Mouse (Mus musculus): ENCODE measurements around the gene Palb2. TPM values are rescaled to one million over a fixed set of nuclear protein-coding genes. Genes with fewer than 3 reads are reported as not detected.
"Not testable (repeated sequence)": the region's sequence is repeated elsewhere in the genome, so short reads cannot be mapped to it uniquely, and the experiment has no call there.

Palb2 gene
- polyA plus RNA-seq, 1 experiment from 2014 or later, result 7.5 TPM

- peaks cover 71% of the 10 kb centered on the region for H3K36me3 ChIP-seq
- H3K4me3 ChIP-seq, result no peak overlapping the region
- peaks cover 7% of the 10 kb centered on the region for H3K4me1 ChIP-seq (replicated peaks)
- no peaks in the 10 kb centered on the region for H3K9me3 ChIP-seq (replicated peaks)
- no peak overlapping the region for H3K9ac ChIP-seq
- WGBS, result 87% methylated on average over 5 of the region's 5 CpGs
- no peak overlapping the region for H3K27ac ChIP-seq
- no peak overlapping the region for H3K4me2 ChIP-seq
- ATAC-seq (replicated peaks; ENCODE audit: insufficient number of reproducible peaks, insufficient read depth, low FRiP score, low read depth), result no peak
- H3K27me3 ChIP-seq, result no peaks in the 10 kb centered on the region
Measured at GRCm38 (mm10) chr7:122138190-122138589, 5.4 kb upstream of the Palb2 start.

- H3K4me3 ChIP-seq, result no peak overlapping the region
- no peak for ATAC-seq (replicated peaks; ENCODE audit: insufficient number of reproducible peaks, insufficient read depth, low FRiP score, low read depth)
- H3K4me1 ChIP-seq (replicated peaks), result peaks cover 10% of the 10 kb centered on the region
- peaks cover 66% of the 10 kb centered on the region for H3K36me3 ChIP-seq
- H3K9me3 ChIP-seq (replicated peaks), result no peaks in the 10 kb centered on the region
- no peak overlapping the region for H3K9ac ChIP-seq
- no peaks in the 10 kb centered on the region for H3K27me3 ChIP-seq
- no peak overlapping the region for H3K27ac ChIP-seq
- no peak overlapping the region for H3K4me2 ChIP-seq
Measured at GRCm38 (mm10) chr7:122137071-122137470, 4.3 kb upstream of the Palb2 start.

GRCm38 (mm10) chr7:122135070-122135469 lies 2.3 kb upstream of the Palb2 start:
- Histone ChIP-seq H3K27ac (no peak overlapping the region), H3K4me1 (replicated peaks) (peaks cover 11% of the 10 kb centered on the region), H3K36me3 (peaks cover 56% of the 10 kb centered on the region), H3K4me2 (no peak overlapping the region), H3K9ac (no peak overlapping the region), H3K4me3 (no peak overlapping the region), H3K27me3 (no peaks in the 10 kb centered on the region), H3K9me3 (replicated peaks) (no peaks in the 10 kb centered on the region)
- ATAC-seq (replicated peaks; ENCODE audit: insufficient number of reproducible peaks, insufficient read depth, low FRiP score, low read depth), result no peak
- 68% methylated on average over 10 of the region's 10 CpGs for WGBS

DNA sequence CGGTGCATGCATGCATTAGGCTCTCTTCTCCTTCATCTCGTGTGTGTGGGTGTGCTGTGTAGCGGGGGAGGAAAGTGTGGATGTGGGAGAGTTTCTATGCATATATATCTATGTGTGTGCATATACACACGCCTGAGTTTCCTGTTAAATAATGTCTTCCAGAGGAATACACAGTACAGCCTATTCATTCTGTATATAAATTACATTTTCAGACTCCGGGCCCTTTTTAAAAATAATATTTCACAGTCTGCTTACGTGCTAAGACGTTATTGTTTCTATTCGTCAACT lies 497 bp upstream of the Palb2 start:
- H3K36me3 ChIP-seq, result peaks cover 40% of the 10 kb centered on the region
- no peak for ATAC-seq (replicated peaks; ENCODE audit: insufficient number of reproducible peaks, insufficient read depth, low FRiP score, low read depth)
- H3K4me1 ChIP-seq (replicated peaks), result peaks cover 11% of the 10 kb centered on the region
- H3K4me2 ChIP-seq, result peak overlapping the region; percentile 63
- peak overlapping the region; percentile 80 for H3K27ac ChIP-seq
- no peaks in the 10 kb centered on the region for H3K27me3 ChIP-seq
- H3K4me3 ChIP-seq, result peak overlapping the region; percentile 90
- WGBS, result 16% methylated on average over 8 of the region's 8 CpGs
- H3K9ac ChIP-seq, result peak overlapping the region; percentile 86
- no peaks in the 10 kb centered on the region for H3K9me3 ChIP-seq (replicated peaks)

- H3K36me3 ChIP-seq, result peaks cover 31% of the 10 kb centered on the region
- peaks cover 11% of the 10 kb centered on the region for H3K4me1 ChIP-seq (replicated peaks)
- peak overlapping the region; percentile 90 for H3K4me3 ChIP-seq
- H3K27ac ChIP-seq, result no peak overlapping the region
- peak overlapping the region; percentile 84 for H3K4me2 ChIP-seq
- H3K27me3 ChIP-seq, result no peaks in the 10 kb centered on the region
- H3K9me3 ChIP-seq (replicated peaks), result no peaks in the 10 kb centered on the region
- ATAC-seq (replicated peaks; ENCODE audit: insufficient number of reproducible peaks, insufficient read depth, low FRiP score, low read depth), result no peak
- H3K9ac ChIP-seq, result 0 out of 2 replicates have a peak overlapping the region, but pooled peaks have one; percentile 86
Measured at GRCm38 (mm10) chr7:122131834-122132233, 951 bp downstream of the Palb2 start.

DNA sequence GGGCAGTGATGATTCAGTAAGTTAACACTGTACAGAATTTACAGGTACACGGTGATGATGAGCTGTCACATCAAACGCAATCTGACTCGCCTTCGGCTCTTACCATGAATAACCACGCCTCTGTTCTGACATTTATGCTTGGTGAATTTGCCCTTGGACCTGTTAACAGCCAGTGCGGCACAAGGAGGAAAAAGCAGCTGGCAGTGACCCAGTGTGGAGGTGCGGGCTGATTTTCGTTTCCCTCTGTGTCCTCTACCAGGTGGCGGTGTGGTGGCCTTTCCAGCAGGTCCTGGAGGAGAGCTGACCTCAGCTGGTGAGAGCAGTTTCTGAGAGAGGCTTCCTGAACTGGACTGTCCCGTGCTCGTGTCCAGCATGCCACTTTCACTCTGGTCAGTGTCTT lies 5.8 kb downstream of the Palb2 start:
- H3K4me1 ChIP-seq (replicated peaks), result no peaks in the 10 kb centered on the region; the same call in 1 of the 2 replicates
- no peak overlapping the region for H3K4me2 ChIP-seq
- peaks cover 36% of the 10 kb centered on the region for H3K36me3 ChIP-seq
- H3K9ac ChIP-seq, result no peak overlapping the region
- WGBS, result 92% methylated on average over 11 of the region's 11 CpGs
- no peaks in the 10 kb centered on the region for H3K9me3 ChIP-seq (replicated peaks)
- H3K27me3 ChIP-seq, result no peaks in the 10 kb centered on the region
- ATAC-seq (replicated peaks; ENCODE audit: insufficient number of reproducible peaks, insufficient read depth, low FRiP score, low read depth), result no peak
- no peak overlapping the region for H3K4me3 ChIP-seq
- H3K27ac ChIP-seq, result no peak overlapping the region

DNA sequence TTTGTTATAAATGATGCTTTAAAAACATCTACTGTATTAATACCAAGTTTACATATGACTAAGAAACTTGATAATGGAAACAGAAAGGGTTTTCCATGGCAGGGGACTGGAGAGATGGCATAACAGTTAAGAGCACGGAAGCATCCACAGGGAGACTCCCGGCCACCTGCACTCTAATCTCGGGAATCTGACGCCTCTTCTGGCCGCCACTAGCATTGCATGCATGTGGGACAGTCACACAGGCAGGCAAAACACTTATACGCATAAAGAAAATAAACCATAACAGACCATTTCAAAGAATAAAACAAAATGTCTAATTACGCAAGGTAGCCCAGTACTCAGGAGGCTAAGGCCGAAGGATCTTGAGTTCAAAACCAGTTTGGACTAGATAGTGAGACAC lies 7.1 kb downstream of the Palb2 start:
- ATAC-seq (replicated peaks; ENCODE audit: insufficient number of reproducible peaks, insufficient read depth, low FRiP score, low read depth), result no peak
- Histone ChIP-seq H3K9me3 (replicated peaks) (no peaks in the 10 kb centered on the region), H3K9ac (no peak overlapping the region), H3K4me3 (no peak overlapping the region), H3K4me1 (replicated peaks) (no peaks in the 10 kb centered on the region), H3K4me2 (no peak overlapping the region), H3K36me3 (peaks cover 44% of the 10 kb centered on the region), H3K27me3 (no peaks in the 10 kb centered on the region), H3K27ac (no peak overlapping the region)
- WGBS, result 73% methylated on average over 8 of the region's 8 CpGs

- no peak for ATAC-seq (replicated peaks; ENCODE audit: insufficient number of reproducible peaks, insufficient read depth, low FRiP score, low read depth)
- Histone ChIP-seq H3K27me3 (no peaks in the 10 kb centered on the region), H3K36me3 (peaks cover 50% of the 10 kb centered on the region), H3K9ac (no peak overlapping the region), H3K27ac (no peak overlapping the region), H3K9me3 (replicated peaks) (no peaks in the 10 kb centered on the region), H3K4me1 (replicated peaks) (no peaks in the 10 kb centered on the region), H3K4me3 (no peak overlapping the region), H3K4me2 (no peak overlapping the region)
- 81% methylated on average over 4 of the region's 4 CpGs for WGBS
Measured at GRCm38 (mm10) chr7:122123518-122123917, 9.3 kb downstream of the Palb2 start.

GRCm38 (mm10) chr7:122108206-122108605 lies 24.6 kb downstream of the Palb2 start:
- Histone ChIP-seq H3K27me3 (no peaks in the 10 kb centered on the region), H3K4me1 (replicated peaks) (no peaks in the 10 kb centered on the region), H3K27ac (no peak overlapping the region), H3K36me3 (peaks cover 12% of the 10 kb centered on the region; the same call in 1 of the 2 replicates), H3K9ac (no peak overlapping the region), H3K4me3 (no peak overlapping the region), H3K4me2 (no peak overlapping the region), H3K9me3 (replicated peaks) (no peaks in the 10 kb centered on the region)
- no peak for ATAC-seq (replicated peaks; ENCODE audit: insufficient number of reproducible peaks, insufficient read depth, low FRiP score, low read depth)
- WGBS, result 87% methylated on average over 6 of the region's 6 CpGs

GRCm38 (mm10) chr7:122101747-122102244 lies 31.0 kb downstream of the Palb2 start, which contains the start of gene Ndufab1:
Ndufab1 (minus strand) TSS chr7:122101886.
- peaks cover 25% of the 10 kb centered on the region for H3K4me1 ChIP-seq (replicated peaks)
- H3K36me3 ChIP-seq, result peaks cover 18% of the 10 kb centered on the region
- H3K27ac ChIP-seq, result peak within 1 kb of the TSS; percentile 79
- peak within 1 kb of the TSS; percentile 77 for H3K4me3 ChIP-seq
- WGBS, result under 1% methylated on average over 37 of the region's 43 CpGs
- peak; percentile 98 for ATAC-seq (replicated peaks; ENCODE audit: insufficient number of reproducible peaks, insufficient read depth, low FRiP score, low read depth)
- peak within 1 kb of the TSS; percentile 83 for H3K4me2 ChIP-seq
- no peaks in the 10 kb centered on the region for H3K9me3 ChIP-seq (replicated peaks)
- H3K9ac ChIP-seq, result peak within 1 kb of the TSS; percentile 93
- no peaks in the 10 kb centered on the region for H3K27me3 ChIP-seq

DNA sequence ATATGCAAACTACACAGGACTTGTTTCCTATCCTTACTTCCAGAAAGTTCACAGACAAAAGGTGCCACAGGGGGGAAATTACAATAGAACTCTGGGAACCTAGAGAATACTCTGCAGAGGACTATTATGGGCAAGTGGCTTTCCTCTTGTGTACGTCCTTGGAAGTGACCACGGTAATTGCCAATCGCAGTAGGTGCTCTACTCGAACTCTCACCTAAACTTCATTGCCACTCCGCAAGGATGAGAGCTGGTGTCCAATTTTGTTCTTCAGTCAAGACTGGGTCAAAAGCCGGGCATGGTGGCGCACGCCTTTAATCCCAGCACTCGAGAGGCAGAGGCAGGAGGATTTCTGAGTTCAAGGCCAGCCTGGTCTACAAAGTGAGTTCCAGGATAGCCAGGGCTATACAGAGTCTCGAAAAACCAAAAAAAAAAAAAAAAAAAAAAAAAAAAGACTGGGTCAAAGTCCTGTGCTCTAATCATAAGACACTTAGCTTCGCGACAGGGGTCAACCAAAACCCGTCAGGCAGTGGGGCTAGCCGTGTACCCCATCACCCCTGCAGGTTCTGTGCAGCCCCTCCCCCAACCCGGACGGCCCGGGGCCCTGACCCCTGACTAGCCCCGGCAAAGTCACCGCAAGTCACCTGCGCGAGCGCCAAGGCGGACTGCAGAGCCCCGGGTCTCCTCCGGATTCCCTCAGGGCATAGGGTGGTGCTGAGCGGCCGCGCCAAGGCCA lies 31.6 kb downstream of the Palb2 start:
- Histone ChIP-seq H3K4me2 (peak overlapping the region; percentile 83), H3K36me3 (peaks cover 24% of the 10 kb centered on the region), H3K4me3 (peak overlapping the region; percentile 77), H3K4me1 (replicated peaks) (peaks cover 25% of the 10 kb centered on the region), H3K9ac (peak overlapping the region; percentile 93), H3K27ac (peak overlapping the region; percentile 79)
- H3K9me3 ChIP-seq (replicated peaks); H3K27me3 ChIP-seq: not testable (repeated sequence)
- ATAC-seq (replicated peaks; ENCODE audit: insufficient number of reproducible peaks, insufficient read depth, low FRiP score, low read depth), result peak; percentile 80
- 5% methylated on average over 28 of the region's 28 CpGs for WGBS

DNA sequence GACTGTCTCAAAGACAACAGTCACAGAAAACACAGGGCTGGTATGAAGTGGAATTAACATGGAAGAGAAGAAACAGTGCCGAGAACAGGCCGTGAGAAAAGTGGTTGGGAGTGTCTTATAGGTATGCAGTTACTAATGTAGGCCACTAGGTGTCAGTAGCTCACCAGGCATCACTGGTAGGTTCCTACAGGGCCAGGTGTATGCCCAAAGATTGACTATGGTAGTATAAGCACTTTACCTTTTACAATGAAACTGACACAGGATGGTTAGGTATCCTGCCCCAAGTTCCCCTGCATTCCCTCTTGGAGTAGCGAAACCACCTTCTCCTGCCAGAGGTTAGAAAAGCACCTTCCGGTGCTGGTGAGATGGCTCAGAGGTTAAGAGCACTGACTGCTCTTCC lies 33.6 kb downstream of the Palb2 start:
- H3K27me3 ChIP-seq, result no peaks in the 10 kb centered on the region
- no peak overlapping the region for H3K4me3 ChIP-seq
- H3K9me3 ChIP-seq (replicated peaks), result no peaks in the 10 kb centered on the region
- 46% methylated on average over 4 of the region's 4 CpGs for WGBS
- H3K36me3 ChIP-seq, result peaks cover 43% of the 10 kb centered on the region
- H3K4me1 ChIP-seq (replicated peaks), result peaks cover 25% of the 10 kb centered on the region
- H3K27ac ChIP-seq, result no peak overlapping the region
- H3K9ac ChIP-seq, result no peak overlapping the region
- no peak for ATAC-seq (replicated peaks; ENCODE audit: insufficient number of reproducible peaks, insufficient read depth, low FRiP score, low read depth)
- no peak overlapping the region for H3K4me2 ChIP-seq
